Mouse (Mus musculus) right cerebral cortex, postnatal 25 days (tissue): ENCODE data around the gene Pitx2.

Experiments used
- DNase-seq: peaks from one replicate; pipeline ENCODE4 v3.0.0; 2022

Gene Pitx2

GRCm38 (mm10) chr3:129202871-129203740 is 3.4 kb downstream of the Pitx2 start:
- DNase-seq: peak; percentile 12

DNA sequence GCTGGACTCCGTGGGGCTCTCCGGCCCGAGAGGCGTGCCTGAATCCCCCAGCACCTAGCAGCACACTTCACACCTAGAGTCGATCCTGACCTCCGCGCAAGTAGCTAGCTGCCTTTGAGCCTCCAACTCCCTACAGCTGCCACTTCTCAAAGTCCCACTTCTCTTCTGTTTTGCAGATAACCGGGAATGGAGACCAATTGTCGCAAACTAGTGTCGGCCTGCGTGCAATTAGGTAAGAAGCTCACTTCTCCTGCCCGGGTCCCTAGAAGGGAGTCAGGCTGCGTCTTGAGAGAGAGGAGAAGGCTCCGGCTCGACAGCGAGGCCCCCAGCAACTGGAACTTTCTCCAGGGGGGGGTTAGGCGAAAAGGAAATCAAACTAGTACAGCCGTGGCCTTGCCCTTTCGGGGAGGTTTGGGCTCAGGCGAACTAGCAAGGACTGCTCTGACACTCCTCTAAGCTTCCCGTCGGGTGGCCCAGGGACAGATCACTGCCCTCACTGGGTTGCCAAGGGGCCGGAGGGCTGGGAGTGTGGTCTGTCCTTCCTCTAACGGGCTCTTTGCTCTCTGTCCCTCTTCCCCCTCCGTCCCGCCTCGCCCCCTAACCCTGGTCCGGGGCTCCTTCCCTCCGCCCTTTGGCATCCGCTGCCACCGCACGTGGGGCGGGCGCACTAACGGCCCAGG is 4.2 kb downstream of the Pitx2 start:
- DNase-seq: peak; percentile 17

- peak; percentile 74 for DNase-seq
Measured at GRCm38 (mm10) chr3:129204441-129205313, 5.0 kb downstream of the Pitx2 start.

DNA sequence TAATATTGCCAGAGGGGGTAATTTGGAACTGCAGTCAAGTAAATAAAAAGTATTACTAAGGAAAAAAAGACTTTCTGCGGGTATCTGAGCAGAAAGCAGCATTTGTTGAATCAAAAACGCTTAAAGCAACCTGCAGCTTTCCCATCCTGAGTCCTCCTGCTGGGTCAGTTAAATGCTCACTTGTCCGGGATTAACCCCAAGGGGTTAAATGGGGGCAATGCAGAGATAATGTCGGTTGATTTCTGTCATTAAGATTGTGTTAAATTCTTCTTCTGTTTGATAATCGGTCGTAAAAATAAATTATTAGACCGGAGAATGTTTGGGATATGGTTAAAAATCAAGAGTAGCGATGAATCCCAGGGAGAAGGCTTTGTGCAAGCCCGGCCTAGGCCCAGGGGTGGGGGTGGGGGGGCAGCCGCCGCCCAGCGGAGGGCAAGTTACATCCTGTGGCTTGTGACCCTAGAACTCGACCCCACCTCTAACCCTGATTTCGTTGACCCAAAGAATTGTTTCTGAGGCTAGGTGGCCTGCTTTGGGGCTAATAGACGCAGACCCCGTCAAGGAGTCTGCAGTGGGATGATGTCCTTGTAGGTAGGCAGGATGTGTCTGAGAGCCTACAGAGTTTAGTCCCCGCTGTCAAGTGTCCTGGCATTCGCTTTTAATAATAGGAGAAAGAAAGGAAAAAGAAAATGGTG is 6.0 kb downstream of the Pitx2 start:
- peak; percentile 8 for DNase-seq

DNA sequence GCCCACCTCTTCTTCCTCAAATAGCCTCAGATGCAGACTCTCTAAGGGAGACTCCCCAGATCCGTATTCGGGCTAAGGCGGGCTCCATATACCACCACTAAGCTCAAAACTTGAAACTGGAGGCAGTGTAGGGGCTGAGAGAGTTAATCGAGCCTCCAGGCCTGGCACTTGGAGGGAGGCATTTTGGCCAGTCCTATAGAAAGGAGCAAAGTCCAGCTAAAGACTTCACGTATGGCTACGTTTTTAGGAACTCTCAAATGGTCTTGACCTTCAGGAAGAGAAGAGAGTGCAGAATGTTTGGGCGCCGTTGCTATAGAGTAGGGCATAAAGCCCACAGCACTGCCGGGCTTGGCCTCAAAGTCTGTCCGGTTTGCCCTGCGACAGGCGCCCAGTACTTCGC is 7.1 kb downstream of the Pitx2 start:
- no peak for DNase-seq

- DNase-seq: no peak
Measured at GRCm38 (mm10) chr3:129207231-129208030, 7.8 kb downstream of the Pitx2 start.

DNA sequence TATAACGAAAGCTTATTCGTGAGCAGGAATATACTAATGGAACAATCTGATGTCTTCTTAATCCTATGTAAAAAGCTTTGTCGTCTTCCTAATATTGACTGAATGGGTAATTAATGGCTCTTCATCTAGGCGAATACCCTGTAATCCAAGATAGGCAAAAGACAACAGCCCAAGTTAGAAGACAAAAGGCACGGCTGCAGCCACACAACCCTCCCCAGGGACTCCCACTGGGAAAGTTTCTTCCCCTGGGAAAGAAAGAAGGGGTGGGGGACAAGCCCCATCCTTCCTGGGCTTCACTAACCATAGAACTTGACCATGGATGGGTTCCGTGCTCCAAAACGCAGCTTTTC is 8.3 kb downstream of the Pitx2 start:
- DNase-seq: no peak

DNA sequence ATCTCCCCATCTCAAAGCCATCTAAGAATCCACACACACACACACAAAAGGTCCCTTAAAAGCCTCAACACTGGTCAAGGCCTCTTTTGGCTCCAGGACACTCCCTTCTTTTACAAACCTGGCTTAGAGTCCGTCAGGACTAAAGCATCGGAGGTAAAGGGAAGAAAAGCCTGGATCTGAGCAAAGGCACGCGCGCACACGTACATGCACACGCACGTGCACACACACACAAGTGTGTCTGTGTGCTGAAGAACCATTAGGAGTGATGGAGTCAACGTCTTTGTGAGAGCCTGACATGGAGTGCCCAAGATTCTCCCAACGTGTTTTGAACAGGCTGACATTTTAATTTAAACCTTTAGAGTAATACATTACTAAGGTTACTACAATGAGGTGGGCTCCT is 8.7 kb downstream of the Pitx2 start:
- DNase-seq: no peak

GRCm38 (mm10) chr3:129209266-129209665 is 9.6 kb downstream of the Pitx2 start:
- DNase-seq: no peak

GRCm38 (mm10) chr3:129209771-129210170 is 10.1 kb downstream of the Pitx2 start:
- DNase-seq: no peak

- DNase-seq: no peak
Measured at GRCm38 (mm10) chr3:129212038-129212645, 12.5 kb downstream of the Pitx2 start.

- no peak for DNase-seq
Measured at GRCm38 (mm10) chr3:129212807-129213206, 13.1 kb downstream of the Pitx2 start.

DNA sequence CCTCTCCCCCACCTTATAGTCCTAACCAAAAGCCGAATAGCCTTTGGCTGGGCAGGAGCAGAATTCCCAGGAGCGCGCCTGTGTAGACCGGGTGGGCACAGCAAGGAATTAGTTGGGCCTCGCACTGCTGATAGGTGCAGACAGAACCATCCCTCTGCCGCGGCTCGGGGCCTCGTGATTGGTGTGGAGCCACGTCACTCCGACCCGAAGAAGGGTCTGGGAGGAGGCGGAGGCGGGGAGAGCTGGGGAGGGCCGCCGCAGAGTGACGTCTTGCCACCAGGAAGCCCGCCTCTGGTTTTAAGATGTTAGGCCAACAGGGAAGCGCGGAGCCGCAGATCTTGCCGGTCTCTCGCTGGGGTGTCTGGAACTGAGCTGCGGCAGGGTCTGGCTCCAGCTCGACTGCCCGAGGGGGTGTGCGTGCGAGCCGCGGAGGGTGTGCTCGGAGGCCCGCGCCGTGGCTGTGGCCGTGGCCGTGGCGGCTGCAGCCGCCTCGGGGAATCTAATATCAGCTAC is 14.0 kb downstream of the Pitx2 start:
- DNase-seq: no peak

GRCm38 (mm10) chr3:129214146-129214665 is 14.5 kb downstream of the Pitx2 start:
- DNase-seq: no peak

GRCm38 (mm10) chr3:129214666-129215161 is 15.0 kb downstream of the Pitx2 start:
- no peak for DNase-seq

DNA sequence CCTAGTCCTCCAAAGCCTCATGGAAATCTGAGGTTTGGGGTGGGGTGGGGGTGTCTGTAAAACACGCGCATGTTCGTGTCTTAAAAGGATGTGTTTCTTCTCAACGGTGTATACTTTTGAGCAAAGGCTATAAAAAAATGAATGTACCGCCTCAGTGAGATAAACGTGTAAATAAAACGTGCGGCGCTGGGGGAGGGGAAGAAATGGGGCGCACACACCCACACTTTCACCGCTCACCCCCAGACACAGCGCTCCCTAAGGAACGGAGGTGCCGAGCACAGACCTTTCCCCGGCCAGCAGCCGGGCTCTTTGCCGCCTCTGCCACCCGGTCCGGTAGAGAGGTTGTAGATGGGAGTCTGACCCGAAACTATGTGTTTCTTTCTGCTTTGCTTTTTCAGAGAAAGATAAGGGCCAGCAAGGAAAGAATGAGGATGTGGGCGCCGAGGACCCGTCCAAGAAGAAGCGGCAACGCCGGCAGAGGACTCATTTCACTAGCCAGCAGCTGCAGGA is 15.6 kb downstream of the Pitx2 start:
- DNase-seq: no peak

GRCm38 (mm10) chr3:129215751-129216331 is 16.2 kb downstream of the Pitx2 start:
- no peak for DNase-seq

- no peak for DNase-seq
Measured at GRCm38 (mm10) chr3:129216491-129216890, 16.8 kb downstream of the Pitx2 start.

- no peak for DNase-seq
Measured at GRCm38 (mm10) chr3:129216911-129217561, 17.4 kb downstream of the Pitx2 start.
